ENCODE assay signal across 8 mouse cellular contexts in genomic region chr15:79661852-79662251, GRCm38 (mm10). TPM values are rescaled to one million over a fixed set of nuclear protein-coding genes. Genes with fewer than 3 reads are reported as not detected.
A peak's percentile ranks its signal among the peaks of the same experiment; 100 is the strongest.
DNase-seq lines count a peak whose midpoint lies in the region; ATAC-seq lines count a peak whose summit lies in the region.

No protein-coding gene starts in this region.

- peaks cover 6% of the 10 kb centered on the region for H3K9me3 ChIP-seq in midbrain, embryonic 10.5 days (replicated peaks)
- H3K9me3 ChIP-seq in midbrain, embryonic 13.5 days, result no peaks in the 10 kb centered on the region

- no peak overlapping the region for H3K9ac ChIP-seq in midbrain, embryonic 13.5 days (replicated peaks)

- H3K27me3 ChIP-seq in midbrain, embryonic 10.5 days (ENCODE audit: low read depth, poor library complexity, severe bottlenecking), result no peaks in the 10 kb centered on the region
- no peaks in the 10 kb centered on the region for H3K27me3 ChIP-seq in midbrain, embryonic 13.5 days

- ATAC-seq in cerebellum, adult (ENCODE audit: insufficient number of reproducible peaks, low FRiP score, low TSS enrichment), result no peak
- ATAC-seq in midbrain, embryonic 13.5 days, result no peak

- H3K36me3 ChIP-seq in midbrain, embryonic 10.5 days, result peaks cover 55% of the 10 kb centered on the region
- peaks cover 31% of the 10 kb centered on the region for H3K36me3 ChIP-seq in midbrain, embryonic 13.5 days

- no peak overlapping the region for H3K27ac ChIP-seq in midbrain, embryonic 10.5 days (replicated peaks)
- H3K27ac ChIP-seq in midbrain, embryonic 13.5 days, result no peak overlapping the region

- DNase-seq in cerebellum, postnatal 14 days, result peak; percentile 42 to 73
- DNase-seq in midbrain, embryonic 10.5 days (ENCODE audit: low spot score), result peak; percentile 28
- peak; percentile 20 for DNase-seq in forelimb bud, embryonic 11.5 days (ENCODE audit: low read depth, low spot score)
- peak; percentile 50 to 81 for DNase-seq in spleen, postnatal 10 days (ENCODE audit: low spot score in 2 of 2)
- DNase-seq in urinary bladder, postnatal 14 days (ENCODE audit: low spot score), result no peak
- DNase-seq in layer of hippocampus, postnatal 14 days (ENCODE audit: low spot score in 2 of 2), result no peak

- H3K4me1 ChIP-seq in midbrain, embryonic 10.5 days, result peaks cover 14% of the 10 kb centered on the region
- peaks cover 15% of the 10 kb centered on the region for H3K4me1 ChIP-seq in midbrain, embryonic 13.5 days (replicated peaks)

- no peak overlapping the region for H3K4me2 ChIP-seq in midbrain, embryonic 13.5 days (replicated peaks)

- no peak overlapping the region for H3K4me3 ChIP-seq in midbrain, embryonic 10.5 days
- no peak overlapping the region for H3K4me3 ChIP-seq in midbrain, embryonic 13.5 days (replicated peaks)

- 71% methylated on average over 4 of the region's 4 CpGs for WGBS in midbrain, embryonic 10.5 days
- 74% methylated on average over 4 of the region's 4 CpGs for WGBS in midbrain, embryonic 13.5 days

RNA-seq across cellular contexts. Expression of gene Cby1, which starts 2.9 kb away (rescaled TPM):
- polyA plus RNA-seq in midbrain, embryonic 10.5 days (2016; fragmentation: Nextera tagmentation; extraction: Ambion mirVana), result 88.0 and 89.1 TPM in 2 replicates
- polyA plus RNA-seq in midbrain, embryonic 13.5 days (2015; fragmentation: Nextera tagmentation; extraction: Ambion mirVana), result 92.4 and 94.9 TPM in 2 replicates
- total RNA-seq in layer of hippocampus, postnatal 14 days (2021), result 10 to 100 TPM; 57.0 to 59.9 TPM

RNA-seq across cellular contexts. Expression of gene Fam227a, which starts 3.1 kb away (rescaled TPM):
- polyA plus RNA-seq in midbrain, embryonic 10.5 days (2016; fragmentation: Nextera tagmentation; extraction: Ambion mirVana), result 2.2 and 2.4 TPM in 2 replicates
- 6.8 and 6.9 TPM in 2 replicates for polyA plus RNA-seq in midbrain, embryonic 13.5 days (2015; fragmentation: Nextera tagmentation; extraction: Ambion mirVana)
- total RNA-seq in layer of hippocampus, postnatal 14 days (2021), result 10 to 100 TPM; 10.2 to 11.0 TPM

RNA-seq across cellular contexts. Expression of gene Tomm22, which starts 8.8 kb away (rescaled TPM):
- polyA plus RNA-seq in midbrain, embryonic 10.5 days (2016; fragmentation: Nextera tagmentation; extraction: Ambion mirVana), result 252 and 279 TPM in 2 replicates
- polyA plus RNA-seq in midbrain, embryonic 13.5 days (2015; fragmentation: Nextera tagmentation; extraction: Ambion mirVana), result 254 and 260 TPM in 2 replicates
- total RNA-seq in layer of hippocampus, postnatal 14 days (2021), result 100 to 1,000 TPM; 103 TPM

RNA-seq across cellular contexts. Expression of gene Josd1, which starts 25.9 kb away (rescaled TPM):
- polyA plus RNA-seq in midbrain, embryonic 10.5 days (2016; fragmentation: Nextera tagmentation; extraction: Ambion mirVana), result 17.6 and 18.9 TPM in 2 replicates
- 18.4 and 20.6 TPM in 2 replicates for polyA plus RNA-seq in midbrain, embryonic 13.5 days (2015; fragmentation: Nextera tagmentation; extraction: Ambion mirVana)
- total RNA-seq in layer of hippocampus, postnatal 14 days (2021), result 10 to 100 TPM; 46.2 to 46.4 TPM

RNA-seq across cellular contexts. Expression of gene Gtpbp1, which starts 28.8 kb away (rescaled TPM):
- polyA plus RNA-seq in midbrain, embryonic 10.5 days (2016; fragmentation: Nextera tagmentation; extraction: Ambion mirVana), result 46.6 and 49.0 TPM in 2 replicates
- polyA plus RNA-seq in midbrain, embryonic 13.5 days (2015; fragmentation: Nextera tagmentation; extraction: Ambion mirVana), result 42.6 and 49.1 TPM in 2 replicates
- 10 to 100 TPM; 43.3 to 44.1 TPM for total RNA-seq in layer of hippocampus, postnatal 14 days (2021)

Comparison
In these comparisons a context has a peak if more than half of its experiments do, and no peak if none do; other contexts are left out.
1. DNase-seq: peak in cerebellum, postnatal 14 days (2 of 2), midbrain, embryonic 10.5 days (single experiment), forelimb bud, embryonic 11.5 days (single experiment) and spleen, postnatal 10 days (2 of 2); none in urinary bladder, postnatal 14 days (single experiment) and layer of hippocampus, postnatal 14 days (0 of 2).